Mouse (Mus musculus) adrenal gland, adult 2 months (tissue): ENCODE data around the gene Inafm2. TPM values are rescaled to one million over a fixed set of nuclear protein-coding genes. Genes with fewer than 3 reads are reported as not detected.

Experiments used
- DNase-seq: peaks from one replicate; pipeline ENCODE4 v3.0.0; 2021
- polyA plus RNA-seq: library from polyadenylated mRNA; depleted of rRNA; stranded (reverse); fragments of >200 nt; gene quantifications from 2 replicates; pipeline ENCODE4 v1.2.3, GENCODE M21; 2012
- total RNA-seq, 2 experiments: library from RNA; stranded (reverse); gene quantifications; 2 replicates each; pipeline ENCODE4 v1.2.3; 2021

Inafm2 gene
- total and polyA plus RNA-seq, 3 experiments: 22.1 to 45.0 (median 30.0) TPM

GRCm38 (mm10) chr2:118756103-118756502, 10.5 kb downstream of the Inafm2 start:
- DNase-seq: no peak

GRCm38 (mm10) chr2:118759828-118760227, 14.3 kb downstream of the Inafm2 start:
- no peak for DNase-seq

- peak; percentile 38 for DNase-seq
Measured at GRCm38 (mm10) chr2:118760311-118761025, 14.9 kb downstream of the Inafm2 start.

- DNase-seq: no peak
Measured at GRCm38 (mm10) chr2:118761358-118761757, 15.8 kb downstream of the Inafm2 start.

GRCm38 (mm10) chr2:118761906-118762783, 16.6 kb downstream of the Inafm2 start, which contains the start of gene Ccdc9b:
Ccdc9b (minus strand) TSS chr2:118762661.
- DNase-seq: peak; percentile 97

- DNase-seq: no peak
Measured at GRCm38 (mm10) chr2:118762784-118763148, 17.2 kb downstream of the Inafm2 start.

GRCm38 (mm10) chr2:118763469-118763868, 17.9 kb downstream of the Inafm2 start:
- DNase-seq: peak; percentile 60

DNA sequence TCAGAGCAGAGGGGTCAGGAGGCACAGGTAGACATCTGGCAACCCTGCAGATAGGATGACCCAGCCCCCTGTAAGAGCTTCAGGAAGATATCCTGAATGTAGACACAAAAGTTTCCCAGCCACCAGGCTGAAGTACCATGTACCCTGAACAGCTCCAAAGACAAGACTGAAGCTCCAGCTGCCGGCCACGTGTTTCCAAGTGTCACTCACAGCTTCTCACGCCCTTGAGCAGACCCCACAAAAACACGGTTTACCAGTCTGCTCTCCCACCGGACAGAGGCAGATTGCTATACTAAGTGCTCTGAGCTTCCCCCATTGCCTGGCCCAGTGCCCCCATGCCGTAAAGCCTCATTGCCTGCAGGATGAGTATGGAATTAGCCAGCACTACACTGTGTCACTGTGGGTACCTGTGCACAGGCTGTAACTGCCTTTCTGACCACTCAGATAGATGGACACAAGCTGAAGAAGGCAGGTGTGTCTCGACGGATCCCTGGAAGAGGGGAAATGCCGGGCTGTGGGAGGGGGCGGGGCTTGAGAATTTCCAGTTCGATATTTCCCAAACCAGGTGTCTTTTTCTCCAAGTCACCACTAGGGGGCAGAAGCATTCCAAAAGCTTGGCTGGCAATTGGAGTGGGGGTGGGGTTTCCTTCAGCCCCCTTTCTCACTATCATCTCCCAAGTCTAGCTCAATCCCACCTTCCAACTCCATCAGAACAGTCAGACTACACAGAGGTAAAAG, 18.7 kb downstream of the Inafm2 start:
- DNase-seq: peak; percentile 34

DNA sequence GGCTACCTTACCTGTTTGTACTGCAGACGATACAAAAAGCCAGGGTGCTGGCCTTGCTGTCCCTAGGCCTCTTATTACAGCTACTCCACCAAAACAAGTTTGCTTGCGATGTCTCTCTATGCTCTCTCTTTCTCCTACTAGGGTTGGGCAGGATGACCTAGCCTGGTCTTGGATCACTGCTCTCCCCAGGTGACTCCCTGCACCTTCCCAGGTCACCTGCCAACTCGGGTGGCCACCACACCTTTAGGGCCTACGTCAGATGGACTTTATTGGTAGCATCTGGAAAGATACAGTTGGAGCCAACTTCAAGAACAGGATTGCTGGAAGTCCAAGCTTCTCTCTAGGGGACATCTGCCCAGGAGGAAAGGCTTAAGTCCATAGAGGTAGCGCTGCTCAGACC, 19.3 kb downstream of the Inafm2 start:
- no peak for DNase-seq

GRCm38 (mm10) chr2:118766041-118767033, 20.8 kb downstream of the Inafm2 start:
- DNase-seq: peak; percentile 40

- DNase-seq: no peak
Measured at GRCm38 (mm10) chr2:118772158-118772874, 26.8 kb downstream of the Inafm2 start, which contains the start of gene Phgr1. Phgr1 (plus strand) TSS chr2:118772769.

DNA sequence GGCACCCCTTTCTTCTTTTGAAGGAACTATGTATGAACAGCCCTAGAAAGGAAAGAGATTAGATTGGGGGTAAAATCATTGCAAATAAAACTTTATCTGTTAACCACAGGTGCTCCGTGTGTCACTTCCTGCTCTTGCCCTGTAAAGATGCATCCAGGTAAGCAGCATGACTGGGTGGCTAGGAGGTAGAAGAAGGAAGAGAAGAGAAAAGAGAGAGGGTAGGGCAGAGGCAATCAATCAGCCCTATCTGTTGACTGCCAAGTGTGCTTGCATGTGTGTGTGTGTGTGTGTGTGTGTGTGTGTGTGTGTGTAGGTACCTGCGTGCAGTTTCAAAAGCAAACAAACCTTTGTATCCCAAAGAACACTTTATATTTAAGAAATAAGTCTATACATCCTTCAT, 29.0 kb downstream of the Inafm2 start:
- no peak for DNase-seq

DNA sequence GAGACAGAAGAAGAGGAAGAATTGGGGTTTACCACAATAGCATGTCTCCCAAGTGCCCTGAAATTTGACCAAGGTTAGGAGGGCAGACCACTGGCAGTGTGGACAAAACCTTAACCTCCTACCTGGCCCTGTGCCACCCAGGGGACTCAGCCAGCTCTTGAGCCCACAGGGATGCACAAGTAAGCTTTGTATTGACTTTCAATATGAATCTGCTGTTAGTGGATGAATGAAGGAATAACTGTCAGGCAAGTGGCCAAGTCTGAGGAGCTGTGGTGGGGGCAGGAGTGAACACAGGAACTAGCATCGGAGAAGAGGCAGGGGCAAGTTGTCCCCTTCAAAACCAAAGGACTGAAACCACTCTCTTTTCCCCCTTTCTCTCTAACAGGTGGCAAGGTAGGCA, 29.8 kb downstream of the Inafm2 start:
- no peak for DNase-seq

DNA sequence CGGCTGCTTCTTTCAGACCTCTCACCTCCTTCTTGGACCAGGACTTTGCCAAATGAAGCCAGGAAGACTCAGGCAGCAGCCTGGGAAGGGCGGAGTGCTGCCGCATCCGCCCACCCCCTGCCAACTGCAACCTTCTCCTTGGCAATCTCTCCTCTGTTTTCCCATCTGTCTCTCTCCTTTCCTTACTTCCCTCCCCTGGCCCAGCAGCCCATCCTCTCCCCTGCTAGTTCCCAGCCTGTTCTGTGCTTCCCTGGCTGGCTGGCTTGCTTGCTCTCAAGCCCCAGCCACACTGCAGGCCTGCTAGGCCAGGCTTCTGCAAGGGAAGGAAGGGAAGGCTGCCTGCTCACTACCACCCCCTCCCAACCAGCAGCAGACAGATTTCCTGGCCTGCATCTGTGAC, 30.3 kb downstream of the Inafm2 start:
- no peak for DNase-seq

- DNase-seq: no peak
Measured at GRCm38 (mm10) chr2:118776295-118776694, 30.7 kb downstream of the Inafm2 start.

DNA sequence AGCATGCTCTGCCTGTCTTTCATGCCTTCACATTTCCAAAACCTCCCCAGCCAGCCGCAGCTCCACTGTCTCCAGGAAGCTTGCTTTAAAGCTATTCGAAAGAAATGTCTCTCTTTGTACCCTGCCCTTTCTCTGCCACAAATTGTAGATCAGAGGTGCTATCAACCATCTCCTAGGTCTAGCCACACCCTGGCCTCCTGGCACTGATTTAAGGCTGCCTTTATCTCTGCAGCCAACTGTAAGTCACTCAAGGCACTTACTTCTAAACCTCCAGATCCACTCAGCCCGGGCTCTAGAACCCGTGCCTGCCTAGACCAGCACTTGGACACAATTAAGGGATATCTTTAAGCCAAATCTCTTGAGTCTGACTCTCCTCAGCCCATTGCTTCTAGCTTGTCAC, 32.9 kb downstream of the Inafm2 start:
- no peak for DNase-seq

- DNase-seq: no peak
Measured at GRCm38 (mm10) chr2:118779065-118779464, 33.5 kb downstream of the Inafm2 start.

DNA sequence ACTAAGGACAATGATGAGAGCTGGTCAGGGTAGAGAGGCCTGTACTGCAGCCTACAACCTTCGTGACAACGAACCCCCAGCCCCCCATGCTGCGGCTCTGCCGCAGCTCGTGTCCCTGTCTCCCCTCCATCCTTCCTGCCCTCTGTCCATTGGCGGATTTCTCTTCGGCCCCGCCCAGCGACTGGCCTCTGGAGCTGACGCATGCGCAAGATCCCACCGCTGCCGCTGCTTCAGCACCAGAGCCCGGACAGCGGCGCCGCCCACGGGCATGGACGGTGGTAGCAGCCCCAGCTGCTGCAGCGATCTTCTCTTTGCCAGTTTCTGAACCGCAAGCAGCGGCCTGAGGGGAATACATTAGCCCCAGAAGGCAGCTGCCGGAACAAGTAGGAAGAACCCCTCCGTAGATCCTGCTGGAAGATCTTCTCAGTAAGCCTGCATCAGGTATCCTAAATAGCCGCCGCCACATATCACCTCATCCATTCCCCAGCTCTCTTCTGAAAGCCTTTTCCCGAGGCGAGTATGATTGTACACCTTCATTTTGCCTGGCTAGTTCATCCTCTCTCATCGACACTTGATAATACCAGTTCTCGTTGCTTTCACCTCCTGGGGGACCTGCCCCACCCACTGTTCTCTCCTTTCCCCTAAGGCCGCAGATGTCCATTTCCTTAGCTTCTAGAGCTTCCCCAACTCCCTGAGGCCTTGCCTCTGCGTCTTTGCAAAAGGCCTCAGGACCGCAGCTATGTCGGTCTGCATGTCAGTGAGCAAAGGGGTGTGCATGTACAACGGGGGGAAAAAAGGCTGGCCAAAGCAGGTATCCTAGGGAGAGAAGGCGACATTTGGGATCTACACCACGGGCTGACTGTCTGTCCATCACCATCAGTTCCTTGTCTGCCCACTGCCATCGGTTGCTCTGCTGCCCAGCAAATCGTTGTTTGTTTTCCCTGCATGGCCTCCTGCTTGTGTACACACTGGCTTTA, 34.2 kb downstream of the Inafm2 start, which contains the start of gene Disp2:
Gene Disp2 (plus strand): TSS at position 216 of the 977 bp plus-strand sequence.
- DNase-seq: peak; percentile 96

DNA sequence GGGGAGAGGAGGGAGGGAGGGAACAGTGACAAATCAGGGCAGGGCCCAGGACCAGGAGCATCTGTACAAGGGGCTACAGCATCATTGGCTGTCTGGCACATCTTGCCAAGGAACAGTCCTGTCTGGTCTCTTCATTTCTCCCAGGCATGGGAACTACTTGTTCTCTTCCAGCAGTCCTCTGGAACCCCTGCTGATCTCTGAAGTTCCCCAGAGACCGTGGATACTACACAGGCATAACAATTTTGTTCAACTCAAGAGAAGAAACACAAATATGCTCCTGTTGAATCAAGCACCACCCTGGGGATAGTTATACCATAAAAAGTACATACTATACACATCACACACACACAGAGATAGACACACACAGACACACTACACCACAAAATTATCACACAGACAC, 35.6 kb downstream of the Inafm2 start:
- DNase-seq: no peak
